Mouse (Mus musculus) CH12.LX (cell line): Measurements from ENCODE around the gene Rph3al. TPM values are rescaled to one million over a fixed set of nuclear protein-coding genes. Genes with fewer than 3 reads are reported as not detected.

Source experiments
- DNase-seq: peaks from one replicate; pipeline ENCODE4 v3.0.0-alpha.2; 2013; ENCODE audit errors: extremely low read depth
- H3K27ac ChIP-seq: 2 replicates; pipeline ENCODE4 v1.5.1; 2012; ENCODE audit warnings: low read depth, mild to moderate bottlenecking, control low read depth, moderate library complexity; ENCODE audit not compliant: insufficient read depth
- H3K27me3 ChIP-seq: replicated peaks from 2 replicates; pipeline ENCODE3; 2012; ENCODE audit warnings: inconsistent platforms
- H3K36me3 ChIP-seq, 2 experiments: replicated peaks in 1 of 2; 2 replicates each; pipeline versions ENCODE3 to v1.6.1; 2012; ENCODE audit warnings: inconsistent platforms in 1 of 2, low read length in 1 of 2, mild to moderate bottlenecking in 1 of 2, mixed read lengths in 1 of 2, moderate library complexity in 1 of 2; ENCODE audit not compliant: control insufficient read depth in 1 of 2, insufficient read depth in 1 of 2
- H3K4me1 ChIP-seq, 2 experiments: 2 replicates each; pipeline ENCODE4 v1.6.1; 2012; ENCODE audit warnings: inconsistent platforms in 1 of 2, moderate library complexity in 1 of 2; ENCODE audit not compliant: insufficient read depth in 2 of 2, control insufficient read depth in 1 of 2
- H3K4me2 ChIP-seq: 2 replicates; pipeline ENCODE4 v1.6.1; 2012; ENCODE audit warnings: low read depth, mild to moderate bottlenecking, control low read depth; ENCODE audit not compliant: poor library complexity, insufficient read depth, severe bottlenecking
- H3K4me3 ChIP-seq, 3 experiments: fragments of 150-350 bp in 1 of 3; sonication (generic) in 1 of 3; replicated peaks in 1 of 3; 2 replicates each; pipeline versions ENCODE3 to v1.5.1; 2011 to 2012; ENCODE audit warnings: low read depth in 2 of 3, low read length in 2 of 3, mild to moderate bottlenecking in 2 of 3, moderate library complexity in 2 of 3, control low read depth in 1 of 3, improper control_type of control experiment in 1 of 3, inconsistent platforms in 1 of 3, mixed read lengths in 1 of 3; ENCODE audit not compliant: poor library complexity in 1 of 3
- H3K79me2 ChIP-seq: replicated peaks from 2 replicates; pipeline ENCODE4 v1.6.1; 2012; ENCODE audit warnings: mild to moderate bottlenecking, moderate library complexity; ENCODE audit not compliant: control insufficient read depth, poor library complexity, insufficient read depth, severe bottlenecking; ENCODE audit errors: extremely low read depth
- H3K9ac ChIP-seq: 2 replicates; pipeline ENCODE4 v1.6.1; 2012; ENCODE audit warnings: low read depth, mild to moderate bottlenecking, control low read depth, moderate library complexity; ENCODE audit not compliant: insufficient read depth
- H3K9me3 ChIP-seq: replicated peaks from 2 replicates; pipeline ENCODE3; 2012; ENCODE audit warnings: low read length, inconsistent platforms, mixed read lengths
- BHLHE40 ChIP-seq: IDR thresholded peaks from 2 replicates; pipeline ENCODE4 v1.6.1; 2011; ENCODE audit warnings: mild to moderate bottlenecking, low read depth, low read length, improper control_type of control experiment
- CHD1 ChIP-seq: IDR thresholded peaks from 2 replicates; pipeline ENCODE4 v1.6.1; 2012; ENCODE audit warnings: low read depth, low read length, improper control_type of control experiment, inconsistent platforms
- CTCF ChIP-seq, 2 experiments: IDR thresholded peaks in 1 of 2; conservative IDR thresholded peaks in 1 of 2; 2 replicates each; pipeline ENCODE4 v1.5.1; 2011 to 2012; ENCODE audit warnings: low read depth in 2 of 2, low read length in 2 of 2, improper control_type of control experiment in 1 of 2, inconsistent platforms in 1 of 2, mild to moderate bottlenecking in 1 of 2, moderate library complexity in 1 of 2
- ELF1 ChIP-seq: IDR thresholded peaks from 2 replicates; pipeline ENCODE4 v1.6.1; 2014; ENCODE audit warnings: low read depth, mild to moderate bottlenecking, inconsistent platforms, low read length, improper control_type of control experiment
- EP300 ChIP-seq: IDR thresholded peaks from 2 replicates; pipeline ENCODE4 v1.6.1; 2011; ENCODE audit warnings: low read length, improper control_type of control experiment
- ETS1 ChIP-seq: conservative IDR thresholded peaks from 2 replicates; pipeline ENCODE4 v1.6.1; 2012; ENCODE audit warnings: low read depth, mild to moderate bottlenecking, inconsistent platforms, low read length, improper control_type of control experiment, moderate library complexity
- HCFC1 ChIP-seq: IDR thresholded peaks from 2 replicates; pipeline ENCODE4 v1.6.1; 2012; ENCODE audit warnings: low read depth, mild to moderate bottlenecking, inconsistent platforms, low read length, improper control_type of control experiment
- IRF4 ChIP-seq: IDR thresholded peaks from 2 replicates; pipeline ENCODE4 v1.6.1; 2014; ENCODE audit warnings: low read depth, mild to moderate bottlenecking, inconsistent platforms, low read length, improper control_type of control experiment
- JUN ChIP-seq: IDR thresholded peaks from 2 replicates; pipeline ENCODE4 v1.6.1; 2011; ENCODE audit warnings: low read depth, mild to moderate bottlenecking, low read length, improper control_type of control experiment, moderate library complexity; ENCODE audit not compliant: insufficient read depth
- JUND ChIP-seq: conservative IDR thresholded peaks from 2 replicates; pipeline ENCODE4 v1.6.1; 2011; ENCODE audit warnings: low read depth, low read length, improper control_type of control experiment
- MAX ChIP-seq: IDR thresholded peaks from 2 replicates; pipeline ENCODE4 v1.6.1; 2011; ENCODE audit warnings: low read length, improper control_type of control experiment
- MEF2A ChIP-seq: IDR thresholded peaks from 2 replicates; pipeline ENCODE4 v1.6.1; 2014; ENCODE audit warnings: low read depth, mild to moderate bottlenecking, inconsistent platforms, low read length, improper control_type of control experiment, borderline replicate concordance
- MXI1 ChIP-seq: IDR thresholded peaks from 2 replicates; pipeline ENCODE4 v1.6.1; 2011; ENCODE audit warnings: mild to moderate bottlenecking, low read depth, low read length, improper control_type of control experiment
- NRF1 ChIP-seq: IDR thresholded peaks from 2 replicates; pipeline ENCODE4 v1.6.1; 2014; ENCODE audit warnings: low read depth, mild to moderate bottlenecking, inconsistent platforms, low read length, improper control_type of control experiment, moderate library complexity
- POLR2A ChIP-seq: IDR thresholded peaks from 2 replicates; pipeline ENCODE4 v1.6.1; 2011; ENCODE audit warnings: low read depth, mild to moderate bottlenecking, improper control_type of control experiment, low read length
- POLR2AphosphoS2 ChIP-seq: IDR thresholded peaks from 2 replicates; pipeline ENCODE4 v1.6.1; 2011; ENCODE audit warnings: low read depth, low read length, improper control_type of control experiment
- RAD21 ChIP-seq: IDR thresholded peaks from 2 replicates; pipeline ENCODE4 v1.6.1; 2011; ENCODE audit warnings: low read depth, mild to moderate bottlenecking, low read length, improper control_type of control experiment, moderate library complexity
- RCOR1 ChIP-seq: conservative IDR thresholded peaks from 2 replicates; pipeline ENCODE4 v1.6.1; 2012; ENCODE audit warnings: low read depth, mild to moderate bottlenecking, inconsistent platforms, low read length, improper control_type of control experiment
- SIN3A ChIP-seq: IDR thresholded peaks from 2 replicates; pipeline ENCODE4 v1.6.1; 2012; ENCODE audit warnings: low read length, improper control_type of control experiment, inconsistent platforms
- SMC3 ChIP-seq: IDR thresholded peaks from 2 replicates; pipeline ENCODE4 v1.6.1; 2011; ENCODE audit warnings: low read depth, low read length, improper control_type of control experiment
- TBP ChIP-seq: conservative IDR thresholded peaks from 2 replicates; pipeline ENCODE4 v1.6.1; 2011; ENCODE audit warnings: low read depth, low read length, improper control_type of control experiment
- TCF12 ChIP-seq: IDR thresholded peaks from 2 replicates; pipeline ENCODE4 v1.6.1; 2014; ENCODE audit warnings: low read depth, mild to moderate bottlenecking, inconsistent platforms, low read length, improper control_type of control experiment
- UBTF ChIP-seq: IDR thresholded peaks from 2 replicates; pipeline ENCODE4 v1.6.1; 2012; ENCODE audit warnings: low read depth, mild to moderate bottlenecking, inconsistent platforms, low read length, improper control_type of control experiment, moderate library complexity
- USF1 ChIP-seq: IDR thresholded peaks from 2 replicates; pipeline ENCODE4 v1.6.1; 2014; ENCODE audit warnings: low read depth, mild to moderate bottlenecking, inconsistent platforms, low read length, improper control_type of control experiment
- ZC3H11A ChIP-seq: IDR thresholded peaks from 2 replicates; pipeline ENCODE4 v1.6.1; 2012; ENCODE audit warnings: low read depth, mild to moderate bottlenecking, inconsistent platforms, low read length, improper control_type of control experiment
- ZMIZ1 ChIP-seq: IDR thresholded peaks from 2 replicates; pipeline ENCODE4 v1.6.1; 2012; ENCODE audit warnings: low read depth, mild to moderate bottlenecking, inconsistent platforms, low read length, improper control_type of control experiment
- ZNF384 ChIP-seq: IDR thresholded peaks from 2 replicates; pipeline ENCODE4 v1.6.1; 2012; ENCODE audit warnings: low read depth, low read length, improper control_type of control experiment, inconsistent platforms
- dilution Hi-C: fragments of 300-500 bp; cut with MboI; formaldehyde crosslinking; loops from 2 replicates; pipeline ENCODE4 v1.14.3; 2020; ENCODE audit warnings: low sequenced_read_pairs; ENCODE audit not compliant: extremely low pct_unique_long_range_greater_than_20kb, extremely low pct_ligation_motif_present
- in situ Hi-C: fragments of 300-500 bp; cut with MboI; formaldehyde crosslinking; loops from 3 replicates; pipeline ENCODE4 v1.14.3; 2019; ENCODE audit warnings: low sequenced_read_pairs, low pct_ligation_motif_present, low pct_unique_long_range_greater_than_20kb, mixed read lengths
- polyA plus RNA-seq: library from polyadenylated mRNA; unstranded; fragments of >175 nt; gene quantifications from 2 replicates; pipeline ENCODE4 v1.2.1, GENCODE M21; 2012; ENCODE audit warnings: low read depth; ENCODE audit not compliant: insufficient read length
- total RNA-seq, 2 experiments: library from RNA; depleted of rRNA; stranded (reverse); fragments of 300-350 nt in 1 of 2; fragments of >200 nt in 1 of 2; gene quantifications; 2 replicates each; pipeline ENCODE4 v1.2.3; 2012 to 2014

Rph3al gene
- total and polyA plus RNA-seq, 3 experiments, result 0.34 to 0.39 TPM; not detected in 1

DNA sequence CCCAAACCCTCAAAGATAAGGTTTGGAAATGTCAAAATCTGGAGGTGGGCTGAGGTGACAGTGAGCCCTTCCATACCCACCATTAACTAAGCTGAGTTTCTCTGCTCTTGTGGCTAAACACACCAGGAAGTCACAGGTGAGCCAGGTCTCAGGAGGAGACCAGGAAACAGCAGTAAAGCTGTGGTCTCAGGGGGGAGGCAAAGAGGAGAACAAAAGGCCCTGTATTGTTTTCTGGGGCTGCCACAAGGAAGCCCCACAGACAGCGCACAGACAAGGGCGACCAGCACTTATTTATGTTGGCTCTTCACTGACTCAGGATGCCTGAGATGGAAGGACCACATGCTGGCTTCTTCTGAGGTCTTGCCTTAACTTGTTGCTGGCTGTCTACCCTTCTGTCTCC is 42.2 kb upstream of the Rph3al start:
- H3K4me3 ChIP-seq, result no peak overlapping the region
- no peaks in the 10 kb centered on the region for H3K79me2 ChIP-seq
- H3K36me3 ChIP-seq, result no peaks in the 10 kb centered on the region
- dilution Hi-C loops, result no loop called here
- TF ChIP-seq MXI1 (no peak), USF1 (no peak), SIN3A (no peak), CTCF (conservative IDR thresholded peaks at IDR 0.05 in 1 of 2, IDR thresholded peaks at IDR 0.05 in 1 of 2; ENCODE audit: low read depth in 2 of 2, low read length in 2 of 2) (no peak), ELF1 (no peak), MEF2A (no peak), HCFC1 (no peak), RCOR1 (no peak), IRF4 (no peak), ZC3H11A (no peak), CHD1 (no peak), ETS1 (no peak), MAX (no peak), ZNF384 (no peak)
- no peak overlapping the region for H3K9ac ChIP-seq
- peaks cover 0 to 15% of the 10 kb centered on the region in 2 experiments; a peak in 2 of 4 replicates for H3K4me1 ChIP-seq
- no peaks in the 10 kb centered on the region for H3K27me3 ChIP-seq
- H3K4me2 ChIP-seq, result no peak overlapping the region
- DNase-seq, result no peak
- H3K27ac ChIP-seq, result no peak overlapping the region
- in situ Hi-C loops, result no loop called here
- H3K9me3 ChIP-seq, result no peaks in the 10 kb centered on the region

DNA sequence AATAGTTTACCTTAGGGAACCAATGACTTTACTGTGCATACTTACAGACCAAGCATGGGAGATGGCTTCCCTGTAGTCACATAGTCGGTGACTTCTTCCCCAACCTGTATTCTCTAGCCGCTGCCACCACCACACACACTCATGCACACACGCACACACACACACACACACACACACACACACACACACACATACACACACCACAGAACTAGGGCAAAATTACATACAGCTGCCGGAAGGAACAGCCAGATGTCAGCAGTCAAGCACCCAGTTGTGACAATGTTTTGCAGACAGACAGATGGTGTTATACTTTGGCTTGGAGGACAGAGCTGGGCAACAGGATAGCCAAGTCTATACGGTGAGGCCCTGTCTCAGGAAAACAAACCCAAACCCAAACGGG is 39.8 kb upstream of the Rph3al start:
- no peaks in the 10 kb centered on the region for H3K36me3 ChIP-seq
- DNase-seq, result no peak
- H3K4me2 ChIP-seq, result no peak overlapping the region
- peaks cover 0 to 15% of the 10 kb centered on the region in 2 experiments; a peak in 2 of 4 replicates for H3K4me1 ChIP-seq
- TF ChIP-seq TBP (no peak), RCOR1 (no peak), CTCF (conservative IDR thresholded peaks at IDR 0.05 in 1 of 2, IDR thresholded peaks at IDR 0.05 in 1 of 2; ENCODE audit: low read depth in 2 of 2, low read length in 2 of 2) (no peak), POLR2AphosphoS2 (no peak), MEF2A (no peak), MAX (no peak), EP300 (no peak), HCFC1 (no peak), JUND (no peak), ZMIZ1 (no peak), SMC3 (no peak), MXI1 (no peak), JUN (no peak), SIN3A (no peak), NRF1 (no peak), POLR2A (no peak), UBTF (no peak), RAD21 (no peak), BHLHE40 (no peak), TCF12 (no peak)
- in situ Hi-C loops (no loop called here), dilution Hi-C loops (no loop called here)
- peaks cover 2% of the 10 kb centered on the region for H3K27me3 ChIP-seq
- no peaks in the 10 kb centered on the region for H3K79me2 ChIP-seq
- peaks cover 4% of the 10 kb centered on the region for H3K9me3 ChIP-seq
- no peak overlapping the region for H3K9ac ChIP-seq
- no peak overlapping the region for H3K4me3 ChIP-seq
- no peak overlapping the region for H3K27ac ChIP-seq
